Mouse (Mus musculus) cerebellum, adult 9-10 months (tissue): ENCODE data around the gene Vmn1r74.
"Not testable (repeated sequence)": the region's sequence is repeated elsewhere in the genome, so short reads cannot be mapped to it uniquely, and the experiment has no call there.

Experiments
- DNase-seq: peaks from one replicate; pipeline ENCODE4 v3.0.0; 2022

Vmn1r74 gene

DNA sequence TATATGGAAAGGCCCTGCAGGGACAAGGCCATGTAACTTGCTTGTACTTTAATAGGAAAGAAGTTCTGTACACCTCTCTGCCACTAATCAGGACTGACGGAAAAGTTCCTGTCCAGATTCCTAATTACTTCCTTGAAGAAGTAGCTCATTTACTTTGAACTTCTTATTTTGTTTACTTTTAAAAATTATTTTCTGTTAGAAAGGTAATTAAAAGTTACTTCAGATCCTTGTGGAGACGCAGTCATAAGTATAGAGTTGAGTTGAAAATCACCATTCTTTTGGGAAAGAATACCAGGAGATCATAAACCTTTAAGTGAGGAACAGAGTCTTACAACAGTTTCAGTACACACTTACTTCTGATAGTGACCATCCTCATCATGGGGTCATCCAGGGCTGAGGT lies at the start of gene Vmn1r74:
Gene Vmn1r74 (plus strand): TSS at position 301 of the 400 bp plus-strand sequence.
- DNase-seq: no peak

DNA sequence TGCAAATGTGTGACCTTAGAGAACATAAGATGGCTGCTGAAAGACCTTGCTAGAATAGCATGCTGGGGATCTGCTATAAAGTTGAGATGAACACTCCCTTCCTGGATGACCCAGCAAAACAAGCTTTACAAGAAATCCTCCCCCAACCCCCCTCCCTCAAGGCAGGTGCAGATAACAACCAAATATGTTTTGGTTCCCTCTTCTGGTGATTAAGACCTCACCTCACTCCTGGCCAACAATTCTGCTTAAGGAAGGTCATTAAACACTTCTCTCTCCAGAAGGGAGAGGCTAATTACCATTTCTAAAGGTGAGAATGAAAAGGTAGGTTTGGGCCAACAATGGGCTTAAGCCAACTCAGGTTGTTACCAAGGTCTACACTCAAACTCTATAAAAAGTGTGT lies 20.0 kb upstream of the Vmn1r74 start:
- DNase-seq: no peak

DNA sequence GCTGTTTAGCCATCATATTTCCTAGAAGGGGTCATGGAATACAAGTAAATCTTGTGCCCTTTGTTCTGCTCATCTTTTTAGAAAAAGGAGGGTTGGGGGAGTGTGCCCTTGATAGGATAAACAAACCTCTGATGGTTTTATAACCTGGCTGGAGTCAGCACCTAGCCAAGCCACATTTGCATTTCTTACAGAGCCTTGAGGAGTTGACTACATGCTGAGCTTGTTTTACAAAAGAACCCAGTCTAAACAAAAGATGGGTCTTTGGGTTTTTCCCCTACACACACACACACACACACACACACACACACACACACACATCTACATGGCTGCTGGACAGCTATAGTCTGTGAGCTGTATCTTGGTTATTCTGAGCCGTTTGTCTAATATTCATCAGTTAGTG lies 11.6 kb upstream of the Vmn1r74 start:
- DNase-seq: no peak

DNA sequence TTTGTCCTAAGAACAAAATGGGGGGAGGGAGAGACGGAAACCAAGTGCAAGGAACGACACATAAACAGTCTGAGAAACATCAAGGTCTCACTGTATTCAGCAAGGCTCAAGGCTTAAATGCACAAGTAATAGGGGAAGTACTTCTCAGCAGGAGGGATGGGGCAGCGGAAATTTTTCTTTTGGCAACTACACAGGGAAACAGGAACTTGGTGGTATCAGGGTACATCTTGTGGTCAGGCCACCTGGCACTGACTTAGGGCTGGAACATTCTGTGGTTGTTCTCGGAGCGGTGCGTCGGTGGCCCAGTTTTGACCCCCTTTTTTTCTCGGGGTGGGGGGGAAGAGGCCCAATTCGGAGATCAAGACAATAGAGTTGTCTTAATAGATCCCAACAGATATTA lies 10.5 kb upstream of the Vmn1r74 start:
- DNase-seq: not testable (repeated sequence)

DNA sequence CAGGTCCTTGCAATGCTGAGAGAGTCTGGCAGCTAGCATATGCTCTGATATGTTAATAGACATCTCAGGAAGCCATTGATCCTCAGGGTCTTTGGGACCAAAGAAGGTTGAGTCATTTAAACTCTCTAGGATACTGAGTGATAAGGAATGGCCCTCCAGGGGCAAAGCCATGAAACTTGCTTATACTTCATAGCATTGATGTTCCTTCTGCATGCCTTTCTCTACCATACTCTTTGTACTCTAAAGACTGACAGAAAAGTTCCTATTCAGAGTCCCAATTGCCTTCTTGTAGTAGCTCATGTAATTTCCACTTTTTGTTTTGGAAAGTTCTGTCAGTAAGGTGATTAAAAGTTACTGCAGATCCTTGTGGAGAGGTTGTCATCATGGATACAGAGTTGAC lies 40.5 kb downstream of the Vmn1r74 start, which contains the start of gene Vmn1r75:
Gene Vmn1r75 (plus strand): TSS at position 301 of the 400 bp plus-strand sequence.
- DNase-seq: no peak
